Mouse (Mus musculus) retina, postnatal 1 day (tissue): ENCODE results near the gene Stxbp4.
A peak's percentile ranks its signal among the peaks of the same experiment; 100 is the strongest.

Experiments
- DNase-seq: peaks from one replicate; pipeline ENCODE4 v3.0.0-alpha.2; 2012

Stxbp4 gene

DNA sequence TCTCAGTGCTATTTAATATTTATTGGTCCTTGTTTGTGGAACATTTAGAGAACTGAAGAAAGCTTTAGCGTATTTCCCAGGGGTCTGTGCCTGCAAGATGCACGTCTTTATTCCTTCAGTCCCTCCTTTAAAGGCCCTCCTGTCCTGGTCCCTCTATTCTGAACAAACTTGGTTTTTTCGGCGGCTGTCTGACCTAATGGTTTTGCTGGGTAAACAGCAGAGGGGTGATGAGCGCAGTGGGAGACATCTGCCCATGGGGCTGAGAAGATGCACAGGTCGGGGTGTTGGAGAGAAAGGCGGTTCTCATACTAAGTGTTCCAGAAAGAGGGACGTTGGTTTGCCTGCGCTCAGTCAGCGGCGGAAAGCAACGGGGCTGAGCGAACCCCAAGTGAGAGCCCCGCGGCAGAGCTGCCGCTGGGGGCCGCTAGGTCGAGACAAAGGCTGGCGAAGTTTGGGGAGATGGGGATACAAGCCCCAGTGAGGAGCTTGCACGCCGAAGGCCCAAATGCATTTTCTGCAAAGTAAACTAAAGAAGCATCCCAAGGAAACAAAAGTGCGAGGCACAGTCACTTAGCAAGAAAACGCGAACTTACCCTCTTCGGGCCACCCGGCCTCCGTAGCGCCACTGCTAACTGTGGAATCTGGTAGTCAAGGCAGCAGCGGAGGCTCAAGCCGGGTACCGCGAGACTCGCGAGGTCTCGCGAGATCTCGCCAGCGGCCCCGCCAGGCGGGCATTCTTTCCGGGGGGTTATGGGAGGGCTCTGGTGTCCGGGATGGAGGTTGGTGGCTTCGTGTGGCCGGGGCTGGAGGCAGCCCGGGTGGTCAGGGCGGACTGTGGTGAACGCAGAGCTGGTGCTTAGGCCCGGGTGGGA lies at the start of gene Stxbp4, which contains the start of gene Cox11:
TSS of gene Stxbp4 (minus strand) at position 645 of the 872 bp plus-strand sequence.
TSS of gene Cox11 (plus strand) at position 734 of the 872 bp plus-strand sequence.
- peak; percentile 98 for DNase-seq

DNA sequence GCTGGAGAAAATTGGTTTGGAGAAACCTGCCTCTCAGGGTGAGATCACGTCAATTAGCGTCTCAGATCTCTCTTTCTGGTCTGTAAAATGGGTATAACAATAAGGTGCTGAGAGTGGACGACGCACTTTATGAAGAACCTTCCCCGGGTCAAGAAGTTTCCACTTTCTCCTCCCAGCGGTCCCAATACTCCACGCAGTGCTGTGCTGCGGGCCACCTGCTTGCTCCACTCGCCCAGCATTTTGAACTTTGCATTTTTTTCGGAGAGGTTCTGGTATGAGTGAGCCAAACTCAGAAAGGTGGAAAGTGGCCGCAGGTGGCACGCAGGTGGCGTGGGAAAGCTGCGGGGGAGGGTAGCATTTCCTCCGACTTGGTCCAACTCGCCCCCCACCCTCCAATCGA lies 49.2 kb upstream of the Stxbp4 start:
- DNase-seq: no peak

DNA sequence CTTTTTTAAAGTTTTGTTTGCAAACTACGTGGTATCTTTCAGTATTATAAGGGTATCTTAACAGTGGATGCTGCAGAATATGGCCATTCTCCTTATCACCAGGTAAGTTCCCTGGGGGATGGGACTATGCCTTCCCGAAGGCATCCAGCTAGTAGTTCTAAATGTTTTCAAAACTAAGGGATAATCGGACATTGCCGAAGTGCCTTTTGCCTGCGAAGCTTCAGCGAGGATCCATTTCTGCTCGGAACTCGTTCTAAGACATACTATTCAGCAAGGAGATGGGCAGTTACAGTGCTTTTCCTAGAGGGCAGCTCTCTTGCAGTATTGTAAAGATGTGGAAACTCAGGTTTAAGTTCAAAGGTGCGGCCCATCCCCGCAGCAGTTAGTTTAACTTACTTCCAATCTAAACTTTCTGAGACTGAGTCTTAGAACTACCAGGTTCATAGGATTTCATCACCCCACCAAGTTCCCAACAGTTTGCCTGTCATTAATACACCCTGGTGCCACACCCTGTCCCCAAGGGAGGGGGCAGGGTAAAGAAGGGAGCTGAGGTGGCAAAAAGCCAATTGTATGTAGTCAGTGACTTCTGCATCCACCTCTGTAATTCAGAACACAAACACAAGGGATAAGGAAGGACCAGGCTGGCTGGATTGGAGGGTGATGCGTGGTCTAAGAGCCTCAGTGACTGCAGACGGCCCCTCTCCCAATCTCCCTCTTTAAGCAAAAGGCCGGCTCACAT lies 48.6 kb upstream of the Stxbp4 start:
- DNase-seq: no peak

DNA sequence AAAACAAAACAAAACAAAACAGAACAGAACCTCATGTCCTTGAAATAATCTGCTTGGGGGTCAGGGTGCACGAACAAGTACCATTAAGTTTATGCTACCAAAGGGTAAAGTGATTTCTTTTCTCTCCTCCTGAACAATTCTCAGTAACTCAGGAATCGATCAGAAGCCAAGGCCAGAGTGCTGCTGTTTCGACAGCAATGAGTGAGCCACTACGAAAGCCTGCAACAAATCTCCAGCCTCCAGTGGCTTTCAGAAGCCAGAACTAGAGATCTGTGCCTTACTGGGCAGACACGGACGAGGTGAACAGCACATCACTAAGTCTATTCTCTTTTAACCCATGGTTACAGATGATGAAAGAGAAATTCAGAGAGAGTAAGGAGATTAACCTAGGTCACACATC lies 47.3 kb upstream of the Stxbp4 start:
- DNase-seq: no peak

DNA sequence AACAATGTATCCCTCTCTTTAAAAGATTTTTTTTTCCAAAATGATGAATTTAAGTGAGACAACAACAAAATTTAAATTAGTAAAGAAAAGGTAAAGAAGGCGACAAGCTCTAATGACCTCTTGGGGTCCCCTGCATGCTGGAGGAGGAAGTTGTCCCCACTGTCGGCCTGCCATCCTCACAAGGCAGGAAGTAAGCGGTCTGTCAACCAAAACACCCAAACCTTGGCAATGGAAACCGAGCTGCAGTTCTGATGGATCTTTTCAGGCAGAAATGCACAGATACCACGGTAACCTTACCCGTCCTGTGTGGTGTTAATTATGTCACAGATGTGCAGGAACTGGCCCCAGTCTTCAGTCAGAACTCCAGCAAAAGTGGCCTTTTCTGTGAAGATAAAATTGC lies 46.9 kb upstream of the Stxbp4 start:
- no peak for DNase-seq

DNA sequence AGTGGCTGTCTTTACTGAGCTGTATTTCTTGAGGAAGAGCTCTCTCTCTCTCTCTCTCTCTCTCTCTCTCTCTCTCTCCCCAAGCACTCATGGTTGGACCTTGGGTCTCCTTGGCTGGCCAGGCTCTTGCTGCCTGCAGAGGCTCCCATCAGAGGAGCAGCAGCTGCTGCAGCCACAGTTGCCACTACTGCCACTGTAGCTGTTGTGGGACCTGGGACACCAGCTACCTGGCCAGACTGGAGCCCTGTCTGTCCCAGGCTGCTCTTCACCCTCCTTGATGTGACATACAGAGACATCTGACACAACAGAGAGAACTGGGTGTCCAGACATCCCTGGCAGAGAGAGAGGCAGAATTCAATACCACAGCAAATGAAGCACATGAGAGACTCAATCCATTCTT lies 43.3 kb upstream of the Stxbp4 start:
- no peak for DNase-seq

DNA sequence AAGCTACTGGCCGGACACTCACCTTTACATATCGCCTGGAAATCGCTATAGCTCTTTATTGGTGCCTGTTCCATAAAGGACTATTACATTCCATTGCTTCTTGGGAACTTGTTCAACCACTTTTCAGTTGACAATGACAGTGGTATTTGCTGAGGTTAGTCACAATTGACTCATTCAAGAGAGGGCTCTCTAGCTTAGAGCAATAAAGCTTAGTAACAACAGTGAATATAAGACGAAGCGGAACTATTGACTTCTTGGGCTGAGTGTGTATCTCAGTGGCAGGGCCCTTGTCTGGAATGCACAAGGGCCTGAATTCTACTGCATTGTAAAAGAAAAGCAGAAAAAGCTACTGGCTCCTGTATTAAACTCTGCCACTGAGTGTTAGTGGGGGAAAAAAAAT lies 40.7 kb upstream of the Stxbp4 start:
- no peak for DNase-seq

DNA sequence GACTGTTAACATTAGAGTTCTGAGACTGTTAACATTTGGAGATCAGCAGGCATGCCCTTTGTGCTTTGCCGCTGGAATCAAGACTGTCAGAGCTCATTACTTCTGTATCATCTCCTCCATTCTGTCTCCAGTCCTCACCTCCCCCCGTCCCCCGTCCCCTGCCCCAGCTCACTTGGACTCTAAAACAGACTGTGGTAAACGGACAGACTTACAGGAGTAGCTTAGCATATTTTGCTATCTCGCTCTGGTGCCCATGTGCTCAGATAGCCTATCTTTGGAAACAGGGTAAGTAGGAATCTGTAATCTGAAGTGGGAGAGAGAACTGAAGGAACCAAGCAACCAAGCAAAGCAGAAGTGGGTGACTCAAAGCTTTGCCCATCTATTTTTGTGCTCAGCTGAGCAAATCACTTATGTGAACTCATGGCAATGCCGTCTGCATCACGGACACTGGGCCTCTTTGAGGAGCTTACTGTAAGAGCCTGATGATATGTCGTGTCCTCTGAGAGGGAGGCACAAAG lies 39.9 kb upstream of the Stxbp4 start:
- DNase-seq: peak; percentile 88

DNA sequence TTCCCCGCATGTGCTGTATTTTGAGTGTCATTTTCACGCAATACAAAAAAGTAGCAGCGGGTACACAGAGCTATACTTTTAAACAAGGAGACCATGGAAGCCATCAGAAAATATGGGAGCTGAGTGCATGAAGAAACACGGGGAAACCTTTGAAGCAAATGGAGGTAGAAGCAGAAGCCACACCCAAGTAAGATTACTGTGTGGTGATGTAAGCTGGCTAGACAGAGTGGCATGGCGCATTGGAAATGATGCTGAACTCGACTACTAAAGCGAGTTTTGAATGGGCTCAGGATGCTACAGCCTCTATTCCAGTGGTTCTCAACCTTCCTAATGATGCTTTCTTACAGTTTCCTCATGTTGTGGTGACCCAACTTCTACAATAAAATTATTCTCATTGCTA lies 39.1 kb upstream of the Stxbp4 start:
- DNase-seq: no peak

DNA sequence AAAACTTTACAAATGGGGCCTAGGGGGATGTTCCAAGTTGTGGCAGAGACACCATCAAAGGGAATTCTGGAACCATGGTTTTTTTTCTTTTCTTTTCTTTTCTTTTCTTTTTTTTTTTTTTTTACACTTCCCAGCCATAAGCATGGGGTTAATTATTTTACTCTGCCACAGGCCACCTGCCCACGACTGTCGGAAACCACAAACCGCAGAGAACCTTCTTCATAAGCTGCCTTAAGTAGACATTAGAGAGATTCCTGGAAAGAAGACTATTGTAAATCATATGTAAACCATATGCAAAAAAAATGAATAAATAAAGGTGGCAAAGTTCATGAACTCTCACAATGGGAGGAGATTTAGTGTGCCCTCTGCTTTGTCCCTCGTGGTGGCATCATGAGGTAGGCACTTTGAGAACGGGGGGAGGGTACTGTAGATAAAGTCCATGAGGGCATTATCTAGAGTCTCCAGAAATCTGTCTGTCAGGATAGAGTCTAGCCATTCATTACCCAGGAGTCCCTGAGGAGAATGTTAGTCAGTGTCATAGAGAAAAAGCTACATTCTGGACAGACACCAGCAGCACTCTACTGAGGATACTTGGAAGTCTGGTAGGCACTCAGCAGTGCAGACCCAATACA lies 37.7 kb upstream of the Stxbp4 start:
- no peak for DNase-seq

DNA sequence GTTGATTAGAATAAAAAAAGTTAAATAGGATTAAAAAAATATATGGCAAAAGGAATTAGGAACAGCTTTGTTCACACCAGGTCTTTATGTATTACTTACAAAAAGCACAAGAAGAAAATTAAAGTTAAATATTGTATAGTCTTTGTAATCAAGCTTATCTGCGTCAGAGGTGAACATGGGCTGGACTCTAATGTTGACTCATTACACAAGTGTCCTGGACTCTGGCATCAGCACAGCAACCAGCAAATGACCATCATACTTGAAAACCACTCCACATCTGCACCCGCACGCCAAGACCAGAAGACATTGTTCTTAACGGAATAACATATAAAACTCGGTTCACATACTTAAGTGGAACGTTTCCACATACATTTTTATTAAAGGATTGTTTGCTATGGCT lies 29.4 kb upstream of the Stxbp4 start:
- DNase-seq: no peak

DNA sequence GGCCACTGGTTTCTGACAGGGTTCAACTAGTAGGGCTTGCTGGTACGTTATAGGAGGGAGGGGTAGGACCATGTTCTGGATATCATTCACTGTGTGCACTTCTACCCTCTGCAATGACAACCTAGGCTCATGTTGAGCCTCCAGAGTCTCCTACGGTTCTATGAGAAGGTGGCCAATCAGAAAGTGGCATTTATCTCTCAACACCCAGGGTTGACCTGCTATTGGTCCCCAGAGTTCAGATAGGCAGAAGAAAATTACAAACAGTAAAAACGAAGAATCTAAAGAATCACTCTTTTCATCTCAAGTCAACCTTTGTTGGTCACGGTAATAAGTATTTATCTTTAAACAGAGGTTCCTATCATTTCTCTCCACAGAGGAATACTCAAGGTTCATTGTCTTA lies 29.0 kb upstream of the Stxbp4 start:
- DNase-seq: no peak

DNA sequence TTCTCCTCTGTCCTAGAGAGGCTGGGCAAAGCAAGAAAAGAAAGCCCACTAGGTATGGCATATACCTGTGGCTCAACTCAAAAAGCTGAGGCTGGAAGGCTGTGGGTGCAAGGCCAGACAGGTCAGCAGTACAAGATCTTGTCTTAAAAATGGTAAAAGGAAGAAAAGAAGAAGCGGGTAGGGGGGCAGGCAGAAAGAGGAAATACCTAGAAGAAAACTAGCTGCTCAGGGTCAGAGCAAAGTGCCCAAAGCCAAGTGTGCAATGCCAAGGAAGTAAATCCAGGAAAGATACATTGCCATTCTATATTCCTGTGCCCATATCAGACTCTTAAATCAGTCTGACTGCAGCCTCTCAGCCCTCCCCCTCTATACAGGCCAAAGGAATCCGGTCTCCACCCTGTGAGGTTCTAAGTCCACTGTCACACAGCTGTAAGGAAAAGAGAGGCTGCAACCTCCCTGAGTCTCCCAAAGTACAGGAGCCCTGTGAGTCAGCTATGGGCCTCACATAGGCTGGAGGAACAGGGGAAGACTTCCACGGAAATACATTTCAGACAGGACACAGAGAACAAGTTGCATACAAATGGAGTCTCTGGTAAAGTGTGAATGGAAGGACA lies 28.4 kb upstream of the Stxbp4 start:
- DNase-seq: no peak

DNA sequence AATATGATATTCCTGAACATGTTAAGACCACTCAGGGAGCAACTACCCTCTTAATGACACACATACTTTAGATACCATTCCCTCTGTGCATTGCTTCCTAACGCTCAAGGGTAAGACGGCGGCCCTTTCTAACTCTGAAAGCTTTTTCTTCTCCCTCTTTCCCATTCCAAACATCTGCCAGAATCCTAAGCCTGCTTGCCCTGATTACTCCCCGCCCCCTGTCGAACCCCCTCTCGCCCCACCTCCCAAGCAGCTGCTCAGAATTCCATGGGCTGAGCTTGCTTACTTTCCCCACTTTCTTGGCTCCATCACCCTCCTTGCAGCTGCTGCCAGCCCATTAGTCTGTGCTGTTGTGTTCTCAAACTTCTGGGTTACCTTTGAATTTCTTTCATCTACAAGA lies 27.3 kb upstream of the Stxbp4 start:
- DNase-seq: peak; percentile 54

DNA sequence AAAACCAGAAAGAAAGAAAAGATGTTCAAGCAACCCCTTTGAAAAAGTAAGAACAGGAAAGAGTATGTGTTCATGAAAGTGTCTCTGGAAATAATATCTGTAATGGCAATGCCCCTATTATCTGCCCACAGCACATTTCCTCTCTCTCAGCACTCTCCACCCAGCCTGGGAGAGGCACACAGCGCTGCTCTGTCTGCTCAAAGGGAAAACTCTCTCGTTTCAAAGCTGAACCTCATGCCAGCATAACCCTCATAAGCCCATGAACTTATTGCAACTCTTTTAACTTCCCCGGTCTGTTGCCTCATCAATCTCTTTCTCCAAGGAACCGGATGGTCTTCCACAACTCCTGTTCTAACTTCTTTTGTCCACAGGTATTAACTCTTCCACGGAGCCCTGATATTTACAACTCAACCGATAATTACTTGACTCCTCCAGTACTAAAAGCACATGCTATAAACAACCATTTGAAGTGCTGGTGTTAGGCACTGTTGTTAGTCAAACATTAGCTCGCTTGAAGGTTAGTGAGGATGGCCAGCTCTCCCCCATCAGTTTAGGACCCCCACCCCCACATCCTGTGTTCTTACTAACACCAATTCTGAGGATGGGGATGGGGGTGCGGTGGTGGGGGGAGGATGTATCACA lies 26.6 kb upstream of the Stxbp4 start:
- DNase-seq: no peak

DNA sequence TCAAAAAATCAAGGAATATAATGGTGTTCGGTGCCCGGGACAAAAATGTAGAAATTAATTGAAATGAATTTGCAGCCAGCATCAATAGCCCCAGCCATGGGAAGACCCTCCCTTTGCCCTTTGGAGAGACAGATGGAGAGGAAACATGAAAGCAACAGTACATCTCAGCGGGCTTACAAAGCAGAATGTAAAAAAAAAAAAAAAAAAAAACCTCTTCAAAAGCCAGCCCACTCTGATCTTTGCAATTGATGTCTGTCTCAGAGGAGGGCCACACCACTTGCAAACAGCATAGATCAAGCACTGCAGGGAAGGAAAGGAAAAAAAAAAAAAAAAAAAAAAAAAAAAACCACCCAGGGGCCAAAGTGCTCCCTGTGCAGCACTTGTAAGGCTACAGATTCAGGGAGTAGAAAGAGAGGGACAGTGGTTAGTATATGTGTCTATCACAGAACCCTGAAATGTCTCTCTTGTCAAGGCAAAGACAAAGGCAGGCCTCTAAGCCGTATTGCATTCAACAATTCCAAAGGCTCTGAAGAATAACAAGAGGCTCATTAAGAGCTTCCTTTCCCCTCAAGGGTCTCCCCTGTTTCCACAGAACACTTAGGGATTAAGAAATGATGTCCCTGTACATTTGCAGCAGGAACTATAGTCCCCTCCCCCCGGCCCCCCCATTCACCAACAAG lies 25.9 kb upstream of the Stxbp4 start:
- no peak for DNase-seq

DNA sequence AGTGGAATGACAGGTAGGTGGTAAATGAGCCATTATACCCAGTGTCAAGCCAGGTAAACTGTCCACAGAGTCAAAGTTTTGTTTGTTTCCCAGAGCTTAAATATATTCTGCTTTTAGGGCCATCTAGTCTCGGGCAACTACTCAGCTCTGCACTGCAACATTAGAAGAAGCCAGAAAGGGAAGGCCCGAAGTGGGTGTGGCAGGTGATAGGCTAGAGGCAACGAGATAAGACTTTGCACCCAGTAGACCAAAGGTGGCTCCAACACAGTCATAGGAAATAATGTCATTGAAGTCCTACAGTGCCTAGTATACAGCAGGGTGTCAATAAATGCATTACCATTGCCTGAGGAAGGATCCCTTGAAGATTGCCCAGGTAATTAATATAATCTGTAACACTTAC lies 25.2 kb upstream of the Stxbp4 start:
- no peak for DNase-seq

DNA sequence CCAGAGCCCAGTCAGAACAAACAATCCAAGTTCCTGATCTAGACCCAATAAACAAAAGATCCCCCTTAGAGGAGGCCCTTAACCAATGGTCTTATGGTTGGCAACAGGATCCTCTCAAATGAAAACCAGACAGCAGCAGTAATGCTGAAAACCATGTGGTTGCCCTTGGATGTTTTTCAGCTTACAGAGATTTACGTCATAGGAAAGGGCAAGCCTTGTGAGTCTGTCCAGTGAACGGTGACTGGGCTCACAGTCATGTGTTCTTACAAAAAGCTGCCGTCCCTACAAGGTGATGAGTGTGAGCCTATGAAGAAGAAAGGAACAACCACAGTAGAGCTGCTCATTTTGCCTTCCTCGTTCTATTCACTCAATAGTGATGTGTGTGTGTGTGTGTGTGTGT lies 22.8 kb upstream of the Stxbp4 start:
- no peak for DNase-seq

DNA sequence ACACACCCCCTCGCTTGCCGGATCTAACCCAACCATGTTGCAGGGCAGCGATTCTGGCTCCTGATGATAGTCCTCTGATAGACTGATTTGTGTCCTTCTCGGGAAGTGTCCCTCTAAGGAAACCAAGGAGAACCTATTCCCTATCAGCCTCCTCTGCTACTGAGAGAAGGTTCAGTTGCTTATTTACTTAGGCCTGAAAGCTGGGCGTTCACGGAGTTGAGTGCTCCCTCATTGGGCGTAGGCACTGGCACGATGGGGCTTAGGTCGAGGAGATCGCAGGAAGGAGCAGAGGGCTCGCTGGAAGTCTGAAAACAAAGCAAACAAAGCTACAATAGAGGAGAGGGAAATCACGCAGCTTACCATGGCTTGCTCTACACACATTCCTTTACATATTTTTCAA lies 19.6 kb upstream of the Stxbp4 start:
- no peak for DNase-seq

DNA sequence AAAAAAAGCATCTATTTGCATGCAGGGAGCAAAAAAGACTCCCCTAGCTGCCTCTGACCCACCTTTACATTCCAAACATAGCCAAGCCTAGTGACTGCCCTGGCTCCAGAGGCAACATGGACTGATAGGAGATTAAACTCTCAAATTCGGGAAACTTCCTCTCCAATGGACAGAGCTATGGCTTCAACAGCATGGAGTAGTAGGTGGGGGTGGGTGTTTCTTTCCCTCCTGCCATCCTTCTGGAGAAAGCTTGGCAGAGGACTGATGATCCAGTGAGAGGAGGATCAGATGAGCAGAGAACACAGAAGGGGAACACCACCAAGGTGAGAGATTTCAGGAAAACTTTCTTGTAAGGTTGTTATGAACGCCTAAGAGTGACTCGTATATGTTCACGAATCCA lies 14.7 kb upstream of the Stxbp4 start:
- no peak for DNase-seq

DNA sequence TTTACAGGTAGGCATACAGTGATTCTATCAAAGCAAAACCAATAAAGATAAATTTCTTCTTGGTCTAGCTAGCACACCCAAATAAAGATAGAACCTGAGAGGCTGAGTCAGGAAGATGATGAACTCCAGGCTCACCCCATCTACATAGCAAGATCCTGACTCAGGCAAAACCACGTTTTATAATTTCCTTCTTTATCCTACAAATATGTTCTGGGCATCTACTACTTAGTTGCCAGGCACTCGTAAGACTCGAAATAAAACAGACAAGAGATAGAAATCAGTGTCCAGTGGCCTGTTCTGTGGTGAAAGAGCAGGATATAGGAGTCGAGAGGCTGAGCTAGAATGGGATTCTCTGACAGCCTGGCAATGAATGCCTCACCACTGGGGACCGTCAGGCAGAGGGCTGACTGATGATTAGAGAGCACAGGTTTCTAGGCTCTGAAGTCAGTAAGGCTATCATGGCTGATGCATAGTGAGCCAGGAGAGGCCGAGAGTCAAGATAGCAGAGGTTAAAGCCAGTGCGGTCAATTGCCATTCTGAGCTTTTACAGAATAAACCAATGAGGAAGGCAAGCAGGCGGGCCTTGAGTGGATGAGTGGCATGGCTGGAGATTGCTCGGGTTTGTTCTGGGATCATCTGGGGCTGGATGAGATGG lies 12.5 kb upstream of the Stxbp4 start:
- peak; percentile 12 for DNase-seq
